In the genomic region with DNA sequence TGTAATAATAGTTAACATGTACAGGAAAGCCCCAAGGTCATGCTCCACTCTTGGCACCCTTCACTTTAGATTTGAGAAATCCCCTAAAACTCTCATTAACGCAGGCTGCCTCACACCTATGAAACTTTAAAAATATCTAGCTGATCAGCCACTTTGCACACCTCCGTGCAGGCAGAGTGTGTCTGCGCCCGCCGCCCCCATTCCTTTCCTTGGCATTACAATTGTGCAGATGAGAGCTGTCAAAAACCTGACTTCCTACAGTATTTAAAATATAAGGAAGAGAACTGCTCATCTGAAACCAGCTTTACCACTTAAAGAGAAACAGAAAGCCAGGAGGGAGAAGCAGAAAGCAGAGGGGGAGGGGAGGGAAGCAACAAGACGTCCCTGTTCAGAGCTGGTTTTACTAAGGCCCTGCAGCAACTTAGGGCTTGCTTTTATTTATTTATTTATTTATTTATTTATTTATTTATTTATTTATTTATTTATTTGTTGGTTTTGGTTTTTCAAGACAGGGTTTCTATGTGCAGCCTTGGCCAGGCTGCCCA, we compare ENCODE assay signal across 9 mouse cellular contexts.
DNase-seq lines count a peak whose midpoint lies in the region; ATAC-seq and TF ChIP-seq lines count a peak whose summit lies in the region.
"Had no signal": no experiment of that assay in that cellular context is flagged by ENCODE, and none has a peak within 500 bp of the region (broad histone marks: within the 10 kb centered on the region; RNA-seq: fewer than 3 reads in every experiment).

No protein-coding gene starts in this region.

- no peak for DNase-seq in heart, adult 2 months
- no peak for DNase-seq in midbrain, embryonic 10.5 days (ENCODE audit: low spot score)
- DNase-seq in right cerebral cortex, postnatal 36 days (ENCODE audit: low spot score in 2 of 2): peak; percentile 18 to 48
- no peak for DNase-seq in cerebellum, adult 8-10 months
- no peak for DNase-seq in urinary bladder, adult 2 months (ENCODE audit: low spot score)
- DNase-seq: B cell, adult 2 months had no signal

- no peaks in the 10 kb centered on the region for H3K27me3 ChIP-seq in heart, embryonic 14.5 days (ENCODE audit: control insufficient read depth, insufficient read depth, low read length)
- H3K27me3 ChIP-seq in heart, adult 2 months (ENCODE audit: control insufficient read depth, insufficient read depth, low read length): no peaks in the 10 kb centered on the region
- no peaks in the 10 kb centered on the region for H3K27me3 ChIP-seq in midbrain, embryonic 15.5 days (replicated peaks)
- no peaks in the 10 kb centered on the region; the same call in 1 of the 2 replicates for H3K27me3 ChIP-seq in midbrain, embryonic 10.5 days (ENCODE audit: low read depth, poor library complexity, severe bottlenecking)

- no peak for TF ChIP-seq EP300 in heart, adult 2 months (IDR thresholded peaks at IDR 0.05; ENCODE audit: insufficient read depth, low read depth, low read length)

- no peaks in the 10 kb centered on the region for H3K36me3 ChIP-seq in heart, embryonic 14.5 days (ENCODE audit: control insufficient read depth, insufficient read depth, low read length)
- no peaks in the 10 kb centered on the region for H3K36me3 ChIP-seq in heart, adult 2 months (ENCODE audit: control insufficient read depth, insufficient read depth, low read length)
- H3K36me3 ChIP-seq in midbrain, embryonic 15.5 days (replicated peaks): no peaks in the 10 kb centered on the region
- no peaks in the 10 kb centered on the region for H3K36me3 ChIP-seq in midbrain, embryonic 10.5 days

- peaks cover 4 to 12% of the 10 kb centered on the region in 2 experiments; a peak in 1 of 4 replicates for H3K4me1 ChIP-seq in heart, embryonic 14.5 days (ENCODE audit: control insufficient read depth in 2 of 2, insufficient read depth in 2 of 2, low read length in 2 of 2)
- no peaks in the 10 kb centered on the region for H3K4me1 ChIP-seq in heart, adult 2 months (ENCODE audit: control insufficient read depth, insufficient read depth, low read length)
- H3K4me1 ChIP-seq in midbrain, embryonic 15.5 days: peaks cover 4% of the 10 kb centered on the region; the same call in 1 of the 2 replicates
- H3K4me1 ChIP-seq in midbrain, embryonic 10.5 days: no peaks in the 10 kb centered on the region

- H3K27ac ChIP-seq in heart, embryonic 14.5 days (replicated peaks in 1 of 2; ENCODE audit: control insufficient read depth in 1 of 2, insufficient read depth in 1 of 2, low read depth in 2 of 2, low read length in 2 of 2): no peak overlapping the region
- H3K27ac ChIP-seq in heart, adult 2 months: no peak overlapping the region
- no peak overlapping the region for H3K27ac ChIP-seq in midbrain, embryonic 15.5 days
- H3K27ac ChIP-seq in midbrain, embryonic 10.5 days (replicated peaks): no peak overlapping the region

- no peak for TF ChIP-seq POLR2A in heart, adult 2 months (IDR thresholded peaks at IDR 0.05; ENCODE audit: insufficient read depth, low read depth, low read length)

- peak overlapping the region; percentile 31; the same call in 1 of the 2 replicates for H3K4me2 ChIP-seq in heart, embryonic 14.5 days (ENCODE audit: low read length)
- H3K4me2 ChIP-seq in midbrain, embryonic 15.5 days: no peak overlapping the region

- H3K79me2 ChIP-seq in heart, adult 2 months (replicated peaks; ENCODE audit: control insufficient read depth, insufficient read depth, low read length): no peaks in the 10 kb centered on the region

- H3K9ac ChIP-seq in heart, embryonic 14.5 days (ENCODE audit: low read length): no peak overlapping the region
- H3K9ac ChIP-seq in heart, adult 2 months (ENCODE audit: low read depth, low read length): no peak overlapping the region
- H3K9ac ChIP-seq in midbrain, embryonic 15.5 days: no peak overlapping the region

- H3K4me3 ChIP-seq in heart, embryonic 14.5 days (ENCODE audit: control insufficient read depth in 1 of 2, insufficient read depth in 1 of 2, low read depth in 1 of 2, low read length in 2 of 2): no peak overlapping the region
- H3K4me3 ChIP-seq in heart, adult 2 months: no peak overlapping the region
- no peak overlapping the region for H3K4me3 ChIP-seq in midbrain, embryonic 15.5 days
- H3K4me3 ChIP-seq in midbrain, embryonic 10.5 days: no peak overlapping the region

- ATAC-seq in heart, embryonic 14.5 days (ENCODE audit: insufficient number of reproducible peaks, insufficient read depth, low FRiP score, low read depth): no peak
- peak; percentile 17; the same call in 1 of the 2 replicates for ATAC-seq in midbrain, embryonic 15.5 days (replicated peaks)
- ATAC-seq in inflammation-experienced regulatory T-cells, adult 6 months: peak; percentile 17

- intact Hi-C loops in heart, adult 2 months (cut with DNase I): no loop called here

- no peak for TF ChIP-seq CTCF in heart, adult 2 months (IDR thresholded peaks at IDR 0.05)

- H3K9me3 ChIP-seq in heart, embryonic 14.5 days (ENCODE audit: control insufficient read depth, low read length): no peaks in the 10 kb centered on the region
- no peaks in the 10 kb centered on the region for H3K9me3 ChIP-seq in midbrain, embryonic 15.5 days
- H3K9me3 ChIP-seq in midbrain, embryonic 10.5 days (replicated peaks): no peaks in the 10 kb centered on the region

- 73% methylated on average over 6 of the region's 6 CpGs for WGBS in heart, embryonic 14.5 days
- WGBS in heart, adult 2 months: 69% methylated on average over 6 of the region's 6 CpGs
- whole genome bisulfite sequencing in midbrain, embryonic 15.5 days: 72% methylated on average over 6 of the region's 6 CpGs
- 86% methylated on average over 6 of the region's 6 CpGs for WGBS in midbrain, embryonic 10.5 days

Comparison
In these comparisons a context has a peak if more than half of its experiments do, and no peak if none do; other contexts are left out.
1. DNase-seq: peak in right cerebral cortex, postnatal 36 days (2 of 2); none in heart, adult 2 months (0 of 2), midbrain, embryonic 10.5 days (single experiment), cerebellum, adult 8-10 months (single experiment) and urinary bladder, adult 2 months (single experiment).